Mouse (Mus musculus) cerebellum, adult 18-20 months (tissue): Measurements from ENCODE around the gene Eno3.

Source experiments
- DNase-seq, 2 experiments: peaks; one replicate each; pipeline ENCODE4 v3.0.0; 2021

Eno3 gene

GRCm38 (mm10) chr11:70656964-70657363, at the start of gene Eno3:
TSS of gene Eno3 (plus strand) at chr11:70657202.
- DNase-seq, result peak in 1 of 2 experiments; percentile 24

GRCm38 (mm10) chr11:70607611-70608010, 49.4 kb upstream of the Eno3 start:
- no peak for DNase-seq

GRCm38 (mm10) chr11:70608381-70609066, 48.5 kb upstream of the Eno3 start:
- no peak for DNase-seq

GRCm38 (mm10) chr11:70610752-70611151, 46.2 kb upstream of the Eno3 start:
- no peak for DNase-seq

- no peak for DNase-seq
Observed at GRCm38 (mm10) chr11:70612505-70612904, 44.5 kb upstream of the Eno3 start.

GRCm38 (mm10) chr11:70615074-70615473, 41.9 kb upstream of the Eno3 start:
- DNase-seq, result peak; percentile 31 to 39

- no peak for DNase-seq
Observed at GRCm38 (mm10) chr11:70615516-70616093, 41.4 kb upstream of the Eno3 start, which contains the start of gene 4930544D05Rik. TSS of gene 4930544D05Rik (plus strand) at chr11:70615848.

- no peak for DNase-seq
Observed at GRCm38 (mm10) chr11:70619101-70619500, 37.9 kb upstream of the Eno3 start, which contains the start of gene Chrne. TSS of gene Chrne (minus strand) at chr11:70619216.

- DNase-seq, result no peak
Observed at GRCm38 (mm10) chr11:70621972-70622814, 34.8 kb upstream of the Eno3 start.

- DNase-seq, result no peak
Observed at GRCm38 (mm10) chr11:70623053-70623742, 33.8 kb upstream of the Eno3 start.

GRCm38 (mm10) chr11:70625473-70625872, 31.5 kb upstream of the Eno3 start:
- no peak for DNase-seq

- no peak for DNase-seq
Observed at GRCm38 (mm10) chr11:70626877-70627276, 30.1 kb upstream of the Eno3 start.

GRCm38 (mm10) chr11:70628431-70628830, 28.6 kb upstream of the Eno3 start:
- no peak for DNase-seq

- DNase-seq, result no peak
Observed at GRCm38 (mm10) chr11:70629557-70629956, 27.4 kb upstream of the Eno3 start.

GRCm38 (mm10) chr11:70630129-70630528, 26.9 kb upstream of the Eno3 start:
- DNase-seq, result no peak

- no peak for DNase-seq
Observed at GRCm38 (mm10) chr11:70635601-70636000, 21.4 kb upstream of the Eno3 start.

GRCm38 (mm10) chr11:70637764-70638163, 19.2 kb upstream of the Eno3 start:
- no peak for DNase-seq

GRCm38 (mm10) chr11:70638293-70638692, 18.7 kb upstream of the Eno3 start:
- DNase-seq, result no peak

GRCm38 (mm10) chr11:70638714-70639278, 18.2 kb upstream of the Eno3 start, which contains the start of gene Gp1ba:
TSS of gene Gp1ba (plus strand) at chr11:70639122.
- no peak for DNase-seq

GRCm38 (mm10) chr11:70639976-70640375, 17.0 kb upstream of the Eno3 start:
- no peak for DNase-seq

GRCm38 (mm10) chr11:70641241-70641640, 15.8 kb upstream of the Eno3 start:
- DNase-seq, result no peak

GRCm38 (mm10) chr11:70643051-70643450, 14.0 kb upstream of the Eno3 start:
- DNase-seq, result peak in 1 of 2 experiments; percentile 13
